ENCODE assay signal across 14 mouse cellular contexts in the genomic region with DNA sequence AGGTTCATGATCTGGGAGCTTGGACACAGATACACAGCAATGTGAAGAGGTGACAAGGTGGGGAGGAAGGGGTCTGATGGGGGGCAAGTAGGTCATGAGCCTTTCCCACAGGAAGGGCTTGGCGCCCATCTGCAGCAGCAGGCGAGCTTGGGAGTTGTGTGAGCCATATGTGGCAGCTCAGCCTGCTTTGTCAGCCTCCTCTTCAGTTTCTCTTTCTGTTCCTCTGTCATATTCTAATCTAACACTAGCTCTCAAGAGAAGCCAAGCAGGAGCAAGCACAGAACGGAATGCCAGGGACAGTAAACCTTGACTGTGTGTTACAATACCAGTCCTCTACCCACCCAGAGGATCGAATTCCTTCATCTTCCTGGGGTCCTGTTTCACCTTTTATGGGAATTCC.
"Had no signal": no experiment of that assay in that cellular context is flagged by ENCODE, and none has a peak within 500 bp of the region (broad histone marks: within the 10 kb centered on the region; RNA-seq: fewer than 3 reads in every experiment).

No protein-coding gene starts in this region.

- H3K27ac ChIP-seq: layer of hippocampus, adult 2 months; left cerebral cortex, adult 2 months; limb, embryonic 15.5 days; liver, embryonic 14.5 days; midbrain, embryonic 10.5 days; midbrain, embryonic 15.5 days; neural tube, embryonic 13.5 days had no signal

- H3K4me3 ChIP-seq: layer of hippocampus, adult 2 months; left cerebral cortex, adult 2 months; limb, embryonic 15.5 days; midbrain, embryonic 10.5 days; midbrain, embryonic 15.5 days; neural tube, embryonic 13.5 days had no signal

- H3K36me3 ChIP-seq: limb, embryonic 15.5 days; midbrain, embryonic 10.5 days; midbrain, embryonic 15.5 days; neural tube, embryonic 13.5 days had no signal

- H3K4me2 ChIP-seq: limb, embryonic 15.5 days; midbrain, embryonic 15.5 days; neural tube, embryonic 13.5 days had no signal

- H3K4me1 ChIP-seq: midbrain, embryonic 10.5 days; midbrain, embryonic 15.5 days; neural tube, embryonic 13.5 days had no signal

- H3K27me3 ChIP-seq: limb, embryonic 15.5 days; midbrain, embryonic 15.5 days; neural tube, embryonic 13.5 days had no signal

- DNase-seq: kidney, adult 18-20 months; kidney, postnatal 10 days; kidney, postnatal 4 days; lung, adult 18-20 months; retina, postnatal 1 day; right cerebral cortex, postnatal 14 days; thymus, postnatal 4 days had no signal

- H3K9ac ChIP-seq: limb, embryonic 15.5 days; liver, embryonic 14.5 days; midbrain, embryonic 15.5 days; neural tube, embryonic 13.5 days had no signal

- H3K9me3 ChIP-seq: limb, embryonic 15.5 days; midbrain, embryonic 10.5 days; midbrain, embryonic 15.5 days; neural tube, embryonic 13.5 days had no signal

- ATAC-seq: midbrain, embryonic 15.5 days had no signal
